ENCODE assay signal across 16 mouse cellular contexts in the genomic region with DNA sequence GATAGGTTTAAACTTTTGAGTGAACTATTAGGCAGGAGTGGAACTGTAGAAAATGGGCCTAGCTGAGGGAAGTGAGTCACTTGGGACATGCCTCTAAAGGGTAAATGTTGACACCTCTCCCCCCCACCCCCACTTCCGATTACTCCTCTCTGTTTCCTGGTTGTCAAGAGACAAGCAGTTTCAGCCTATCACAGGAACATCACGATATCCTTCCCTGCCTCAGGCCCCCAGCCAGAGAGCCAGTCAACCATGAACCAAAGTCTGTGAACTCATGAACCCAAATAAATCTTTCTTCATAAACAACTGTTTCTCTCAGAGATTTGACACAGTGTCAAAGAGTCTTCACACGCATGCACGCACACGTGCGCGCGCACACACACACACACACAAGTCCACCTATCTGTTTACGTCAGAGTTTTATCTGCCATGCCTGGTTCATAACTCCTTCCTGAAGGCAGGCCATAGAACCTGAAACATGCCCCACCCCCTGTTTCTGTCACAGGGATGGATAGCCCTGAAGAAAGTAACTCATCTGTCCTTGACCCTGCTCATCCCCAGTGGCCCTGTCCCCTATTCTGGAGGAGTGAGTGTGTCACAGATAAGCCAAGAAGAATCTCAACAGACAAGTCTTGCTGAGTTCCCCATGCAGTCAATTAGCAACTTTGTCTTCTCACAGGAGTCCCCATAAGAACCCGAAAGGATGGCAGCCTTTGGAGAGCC. TPM values are rescaled to one million over a fixed set of nuclear protein-coding genes. Genes with fewer than 3 reads are reported as not detected.
DNase-seq lines count a peak whose midpoint lies in the region; ATAC-seq and TF ChIP-seq lines count a peak whose summit lies in the region.
"Had no signal": no experiment of that assay in that cellular context is flagged by ENCODE, and none has a peak within 500 bp of the region (broad histone marks: within the 10 kb centered on the region; RNA-seq: fewer than 3 reads in every experiment).

No protein-coding gene starts in this region.

- no peak for DNase-seq in heart, embryonic 10.5 days (ENCODE audit: low spot score)
- no peak for DNase-seq in heart, postnatal 25 days (ENCODE audit: low spot score)
- DNase-seq in MEL (ENCODE audit: low read depth, low spot score) = peak; percentile 30
- peak; percentile 89 for DNase-seq in kidney, adult 9 months
- DNase-seq in liver, embryonic 14.5 days (ENCODE audit: low read depth in 3 of 3, low spot score in 3 of 3) = no peak
- no peak for DNase-seq in layer of hippocampus, adult 11-12 months (ENCODE audit: low spot score)
- no peak for DNase-seq in cerebellum, postnatal 14 days
- DNase-seq in frontal cortex, postnatal 14 days (ENCODE audit: low spot score in 2 of 2) = no peak
- DNase-seq: cerebellum, adult 18-20 months; embryo, embryonic 11 days; lung, adult 18-20 months; right cerebral cortex, postnatal 14 days; thymus, postnatal 14 days had no signal

- H3K79me2 ChIP-seq in MEL (ENCODE audit: control insufficient read depth, insufficient read depth, low read length, poor library complexity) = no peaks in the 10 kb centered on the region

- no peak overlapping the region for H3K4me3 ChIP-seq in heart, embryonic 10.5 days
- no peak overlapping the region for H3K4me3 ChIP-seq in MEL (ENCODE audit: control insufficient read depth in 1 of 2, insufficient read depth in 1 of 2, low read depth in 2 of 2, low read length in 2 of 2)
- H3K4me3 ChIP-seq in liver, embryonic 14.5 days (ENCODE audit: insufficient read depth in 1 of 2, low read depth in 2 of 2, low read length in 2 of 2) = no peak overlapping the region
- H3K4me3 ChIP-seq: erythroblast, embryonic 14.5 days; heart, embryonic 13.5 days; midbrain, embryonic 13.5 days had no signal

- no peak for TF ChIP-seq POLR2A in MEL (IDR thresholded peaks at IDR 0.05; ENCODE audit: control insufficient read depth in 1 of 2, insufficient read depth in 1 of 2, low read depth in 1 of 2, low read length in 2 of 2, poor library complexity in 1 of 2)

- H3K9me3 ChIP-seq in heart, embryonic 10.5 days = no peaks in the 10 kb centered on the region
- no peaks in the 10 kb centered on the region for H3K9me3 ChIP-seq in MEL (replicated peaks; ENCODE audit: insufficient read depth, low read length)
- H3K9me3 ChIP-seq in liver, embryonic 14.5 days (ENCODE audit: control insufficient read depth, low read length) = no peaks in the 10 kb centered on the region
- H3K9me3 ChIP-seq: midbrain, embryonic 13.5 days had no signal

- intact Hi-C loops in heart, postnatal 25 days (cut with DNase I) = no loop called here

- peaks cover 19% of the 10 kb centered on the region for H3K4me1 ChIP-seq in heart, embryonic 10.5 days
- H3K4me1 ChIP-seq in MEL (ENCODE audit: control insufficient read depth in 1 of 2, insufficient read depth in 2 of 2, low read length in 2 of 2) = peaks cover 6 to 15% of the 10 kb centered on the region in 2 experiments; a peak in 3 of 4 replicates
- H3K4me1 ChIP-seq in liver, embryonic 14.5 days (replicated peaks; ENCODE audit: control insufficient read depth in 2 of 2, insufficient read depth in 2 of 2, low read length in 1 of 2) = peaks cover 23 to 37% of the 10 kb centered on the region in 2 experiments

- H3K9ac ChIP-seq in MEL (ENCODE audit: control insufficient read depth, low read depth, low read length, poor library complexity, severe bottlenecking) = no peak overlapping the region
- H3K9ac ChIP-seq in liver, embryonic 14.5 days (replicated peaks) = no peak overlapping the region; the same call in 1 of the 2 replicates
- H3K9ac ChIP-seq: heart, embryonic 13.5 days; midbrain, embryonic 13.5 days had no signal

- H3K4me2 ChIP-seq in liver, embryonic 14.5 days (ENCODE audit: low read depth) = no peak overlapping the region
- H3K4me2 ChIP-seq: heart, embryonic 13.5 days; midbrain, embryonic 13.5 days had no signal

- 0 out of 2 replicates have a peak overlapping the region, but pooled peaks have one; percentile 29 for H3K27ac ChIP-seq in heart, embryonic 10.5 days
- H3K27ac ChIP-seq in MEL (ENCODE audit: control insufficient read depth, low read depth, low read length) = no peak overlapping the region
- H3K27ac ChIP-seq in liver, embryonic 14.5 days = peak overlapping the region; percentile 25; the same call in 1 of the 2 replicates
- H3K27ac ChIP-seq: heart, embryonic 13.5 days; midbrain, embryonic 13.5 days had no signal

- no peak for TF ChIP-seq RAD21 in MEL (IDR thresholded peaks at IDR 0.05; ENCODE audit: low read depth, low read length)

- WGBS in heart, embryonic 10.5 days = 79% methylated on average over 10 of the region's 10 CpGs
- 53% methylated on average over 10 of the region's 10 CpGs for WGBS in liver, embryonic 14.5 days (ENCODE audit: insufficient replicate concordance)

- TF ChIP-seq EP300 in MEL (IDR thresholded peaks at IDR 0.05; ENCODE audit: low read depth in 1 of 2, low read length in 2 of 2) = no peak
- TF ChIP-seq EP300 in liver, embryonic 14.5 days (IDR thresholded peaks at IDR 0.05; ENCODE audit: low read depth) = no peak

- ATAC-seq in liver, embryonic 14.5 days (ENCODE audit: insufficient read depth) = 0 out of 2 replicates have a peak, but pooled peaks have one; percentile 29

- H3K36me3 ChIP-seq in heart, embryonic 10.5 days = no peaks in the 10 kb centered on the region
- H3K36me3 ChIP-seq in MEL (ENCODE audit: control insufficient read depth in 1 of 2, insufficient read depth in 2 of 2, low read length in 2 of 2) = peaks cover 0 to 2% of the 10 kb centered on the region in 2 experiments; a peak in 1 of 4 replicates
- H3K36me3 ChIP-seq in liver, embryonic 14.5 days (replicated peaks; ENCODE audit: control insufficient read depth, insufficient read depth, low read depth) = no peaks in the 10 kb centered on the region
- H3K36me3 ChIP-seq: heart, embryonic 13.5 days; midbrain, embryonic 13.5 days had no signal

- no peaks in the 10 kb centered on the region for H3K27me3 ChIP-seq in heart, embryonic 10.5 days (ENCODE audit: insufficient read depth, poor library complexity, severe bottlenecking)
- no peaks in the 10 kb centered on the region for H3K27me3 ChIP-seq in MEL (ENCODE audit: control insufficient read depth in 1 of 2, insufficient read depth in 2 of 2, low read length in 2 of 2)
- no peaks in the 10 kb centered on the region for H3K27me3 ChIP-seq in liver, embryonic 14.5 days (ENCODE audit: control insufficient read depth, insufficient read depth, low read length)
- H3K27me3 ChIP-seq: heart, embryonic 13.5 days; midbrain, embryonic 13.5 days had no signal

- no peak for TF ChIP-seq CTCF in MEL (IDR thresholded peaks at IDR 0.05 in 2 of 3, conservative IDR thresholded peaks at IDR 0.05 in 1 of 3; ENCODE audit: control insufficient read depth in 1 of 3, insufficient read depth in 1 of 3, low read depth in 2 of 3, low read length in 3 of 3, poor library complexity in 1 of 3, severe bottlenecking in 1 of 3)
- no peak for TF ChIP-seq CTCF in liver, embryonic 14.5 days (IDR thresholded peaks at IDR 0.05; ENCODE audit: low read depth)

TF ChIP-seq in MEL, 35 proteins besides CTCF, POLR2A, EP300 and RAD21:
- TF ChIP-seq MEF2A (IDR thresholded peaks at IDR 0.05; ENCODE audit: extremely low read depth, insufficient replicate concordance, low read depth, low read length, poor library complexity, severe bottlenecking) (no peak), MYB (IDR thresholded peaks at IDR 0.05; ENCODE audit: low read depth, low read length) (no peak), SMC3 (IDR thresholded peaks at IDR 0.05; ENCODE audit: low read depth, low read length) (no peak), ZNF384 (IDR thresholded peaks at IDR 0.05; ENCODE audit: low read depth, low read length) (no peak), E2F4 (IDR thresholded peaks at IDR 0.05; ENCODE audit: borderline replicate concordance, low read depth, low read length) (no peak)
TF ChIP-seq in MEL: peak in this region for 0.

RNA-seq across cellular contexts. Expression of gene Cdkl1, which starts 24.7 kb away (rescaled TPM):
- 3.6 and 5.9 TPM in 2 replicates for polyA plus RNA-seq in heart, embryonic 10.5 days (2016; fragmentation: Nextera tagmentation; extraction: Ambion mirVana)
- 1 to 10 TPM; 4.9 to 5.9 TPM for total RNA-seq in heart, postnatal 25 days (2021)
- 0.08 TPM in 1 of 2 replicates, not detected in the other for total RNA-seq in MEL (2012; rRNA removed)
- polyA plus RNA-seq in MEL (2012; ENCODE audit: insufficient read depth in 1 of 2, insufficient read length in 2 of 2, low read depth in 1 of 2, low replicate concordance in 2 of 2, missing spikeins in 1 of 2) = under 1 TPM in 1 of 2 experiments, not detected in 1; 0.32 TPM
- polyA plus RNA-seq in liver, embryonic 14.5 days (2012; rRNA removed) = 0.48 and 0.80 TPM in 2 replicates
- 1.4 and 1.7 TPM in 2 replicates for polyA plus RNA-seq in liver, embryonic 14.5 days (2014; fragmentation: Nextera tagmentation; extraction: Ambion mirVana)

RNA-seq across cellular contexts. Expression of gene Atp5s, which starts 41.6 kb away (rescaled TPM):
- 27.6 and 33.2 TPM in 2 replicates for polyA plus RNA-seq in heart, embryonic 10.5 days (2016; fragmentation: Nextera tagmentation; extraction: Ambion mirVana)
- 10 to 100 TPM; 27.6 to 28.3 TPM for total RNA-seq in heart, postnatal 25 days (2021)
- 9.4 and 13.7 TPM in 2 replicates for total RNA-seq in MEL (2012; rRNA removed)
- 10 to 100 TPM in 1 of 2 experiments, not detected in 1; 12.7 TPM for polyA plus RNA-seq in MEL (2012; ENCODE audit: insufficient read depth in 1 of 2, insufficient read length in 2 of 2, low read depth in 1 of 2, low replicate concordance in 2 of 2, missing spikeins in 1 of 2)
- polyA plus RNA-seq in liver, embryonic 14.5 days (2012; rRNA removed) = 8.1 and 12.0 TPM in 2 replicates
- polyA plus RNA-seq in liver, embryonic 14.5 days (2014; fragmentation: Nextera tagmentation; extraction: Ambion mirVana) = 20.7 and 22.0 TPM in 2 replicates

RNA-seq across cellular contexts. Expression of gene L2hgdh, which starts 41.7 kb away (rescaled TPM):
- 17.8 and 20.3 TPM in 2 replicates for polyA plus RNA-seq in heart, embryonic 10.5 days (2016; fragmentation: Nextera tagmentation; extraction: Ambion mirVana)
- 10 to 100 TPM; 41.7 to 47.7 TPM for total RNA-seq in heart, postnatal 25 days (2021)
- 23.9 and 31.6 TPM in 2 replicates for total RNA-seq in MEL (2012; rRNA removed)
- 10 to 100 TPM in 1 of 2 experiments, not detected in 1; 18.3 TPM for polyA plus RNA-seq in MEL (2012; ENCODE audit: insufficient read depth in 1 of 2, insufficient read length in 2 of 2, low read depth in 1 of 2, low replicate concordance in 2 of 2, missing spikeins in 1 of 2)
- polyA plus RNA-seq in liver, embryonic 14.5 days (2012; rRNA removed) = 5.4 and 7.5 TPM in 2 replicates
- polyA plus RNA-seq in liver, embryonic 14.5 days (2014; fragmentation: Nextera tagmentation; extraction: Ambion mirVana) = 9.3 and 11.6 TPM in 2 replicates

Comparison
In these comparisons a context has a peak if more than half of its experiments do, and no peak if none do; other contexts are left out.
1. DNase-seq: peak in MEL (single experiment) and kidney, adult 9 months (single experiment); none in heart, embryonic 10.5 days (single experiment), heart, postnatal 25 days (single experiment), liver, embryonic 14.5 days (0 of 3), layer of hippocampus, adult 11-12 months (single experiment), cerebellum, postnatal 14 days (0 of 2) and frontal cortex, postnatal 14 days (0 of 2).